Mouse (Mus musculus): ENCODE data around the gene Hps4. TPM values are rescaled to one million over a fixed set of nuclear protein-coding genes. Genes with fewer than 3 reads are reported as not detected.
"Not testable (repeated sequence)": the region's sequence is repeated elsewhere in the genome, so short reads cannot be mapped to it uniquely, and the experiment has no call there.

Hps4 gene
- polyA plus RNA-seq, 1 experiment from 2014 or later = 28.9 TPM

DNA sequence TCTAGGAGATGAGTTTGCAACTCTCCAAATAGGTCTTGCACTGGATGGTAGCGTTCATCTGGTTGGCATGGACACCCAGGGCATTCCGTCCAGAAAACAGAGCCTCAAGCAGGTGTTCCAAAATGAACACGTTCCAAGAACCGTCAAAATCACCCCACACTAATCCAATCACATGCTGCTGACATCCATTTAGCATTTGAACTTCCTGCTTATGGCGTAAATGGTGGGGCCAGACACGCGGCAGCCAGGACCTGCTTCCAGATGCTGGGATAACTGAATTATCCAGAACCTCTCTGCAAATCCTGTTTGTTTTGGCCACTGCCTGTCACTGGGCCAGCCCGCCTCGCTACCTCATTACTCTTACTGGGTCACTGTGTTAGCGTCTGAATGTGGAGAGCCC is 56.4 kb downstream of the Hps4 start:
- no peaks in the 10 kb centered on the region for H3K9me3 ChIP-seq (ENCODE audit: control insufficient read depth, low read length)
- peaks cover 9% of the 10 kb centered on the region for H3K27me3 ChIP-seq (ENCODE audit: control insufficient read depth, insufficient read depth, low read depth, low read length)
- H3K9ac ChIP-seq (ENCODE audit: low read length) = no peak overlapping the region
- no peak overlapping the region for H3K27ac ChIP-seq (ENCODE audit: low read length)
- no peak for ATAC-seq (ENCODE audit: low read depth)
- no peaks in the 10 kb centered on the region for H3K4me1 ChIP-seq (replicated peaks; ENCODE audit: control insufficient read depth, insufficient read depth, low read length)
- no peaks in the 10 kb centered on the region for H3K36me3 ChIP-seq (ENCODE audit: control insufficient read depth, insufficient read depth, low read length)
- 46% methylated on average over 10 of the region's 10 CpGs for whole genome bisulfite sequencing
- no peak overlapping the region for H3K4me2 ChIP-seq (ENCODE audit: low read depth, low read length)
- no peak overlapping the region for H3K4me3 ChIP-seq (ENCODE audit: low read length)

GRCm38 (mm10) chr5:112402437-112402836 is 59.6 kb downstream of the Hps4 start:
- Histone ChIP-seq H3K4me3 (ENCODE audit: low read length) (no peak overlapping the region), H3K27ac (ENCODE audit: low read length) (no peak overlapping the region), H3K36me3 (ENCODE audit: control insufficient read depth, insufficient read depth, low read length) (no peaks in the 10 kb centered on the region), H3K9ac (ENCODE audit: low read length) (no peak overlapping the region), H3K27me3 (ENCODE audit: control insufficient read depth, insufficient read depth, low read depth, low read length) (no peaks in the 10 kb centered on the region), H3K4me2 (ENCODE audit: low read depth, low read length) (no peak overlapping the region), H3K4me1 (replicated peaks; ENCODE audit: control insufficient read depth, insufficient read depth, low read length) (no peaks in the 10 kb centered on the region), H3K9me3 (ENCODE audit: control insufficient read depth, low read length) (no peaks in the 10 kb centered on the region)
- 32% methylated on average over 3 of the region's 3 CpGs for WGBS
- ATAC-seq (ENCODE audit: low read depth) = peak; percentile 86

GRCm38 (mm10) chr5:112406017-112406416 is 63.1 kb downstream of the Hps4 start:
- H3K9me3 ChIP-seq (ENCODE audit: control insufficient read depth, low read length) = no peaks in the 10 kb centered on the region
- H3K27ac ChIP-seq (ENCODE audit: low read length) = no peak overlapping the region
- ATAC-seq (ENCODE audit: low read depth) = no peak
- H3K4me1 ChIP-seq (replicated peaks; ENCODE audit: control insufficient read depth, insufficient read depth, low read length) = no peaks in the 10 kb centered on the region
- no peak overlapping the region for H3K9ac ChIP-seq (ENCODE audit: low read length)
- H3K4me2 ChIP-seq (ENCODE audit: low read depth, low read length) = no peak overlapping the region
- WGBS = 29% methylated on average over 3 of the region's 3 CpGs
- no peaks in the 10 kb centered on the region for H3K36me3 ChIP-seq (ENCODE audit: control insufficient read depth, insufficient read depth, low read length)
- H3K4me3 ChIP-seq (ENCODE audit: low read length) = no peak overlapping the region
- H3K27me3 ChIP-seq (ENCODE audit: control insufficient read depth, insufficient read depth, low read depth, low read length) = no peaks in the 10 kb centered on the region

DNA sequence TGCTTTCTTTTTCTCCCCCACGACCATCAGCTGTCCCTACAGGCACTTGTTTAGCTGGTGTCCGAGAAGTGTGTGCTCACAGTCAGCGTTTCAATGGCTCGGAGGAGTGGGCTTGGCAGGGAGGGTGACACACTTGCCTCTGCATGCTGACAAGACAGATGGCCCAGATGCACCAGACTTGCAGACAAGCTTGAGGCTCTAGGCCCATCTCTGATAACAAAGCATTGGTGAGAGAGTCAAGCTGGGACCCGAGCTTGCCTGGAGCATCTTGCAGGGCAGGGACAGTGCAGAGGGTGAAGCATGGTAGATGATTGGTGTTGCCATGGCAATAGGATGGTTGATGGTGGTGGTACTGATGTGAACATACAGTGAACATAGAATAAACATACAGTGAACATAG is 66.4 kb downstream of the Hps4 start:
- no peak overlapping the region for H3K9ac ChIP-seq (ENCODE audit: low read length)
- no peaks in the 10 kb centered on the region for H3K36me3 ChIP-seq (ENCODE audit: control insufficient read depth, insufficient read depth, low read length)
- H3K4me3 ChIP-seq (ENCODE audit: low read length) = no peak overlapping the region
- H3K27me3 ChIP-seq (ENCODE audit: control insufficient read depth, insufficient read depth, low read depth, low read length) = peaks cover 2% of the 10 kb centered on the region; the same call in 1 of the 2 replicates
- no peak for ATAC-seq (ENCODE audit: low read depth)
- WGBS = 33% methylated on average over 5 of the region's 5 CpGs
- H3K27ac ChIP-seq (ENCODE audit: low read length) = no peak overlapping the region
- H3K4me1 ChIP-seq (replicated peaks; ENCODE audit: control insufficient read depth, insufficient read depth, low read length) = no peaks in the 10 kb centered on the region
- no peaks in the 10 kb centered on the region for H3K9me3 ChIP-seq (ENCODE audit: control insufficient read depth, low read length)
- no peak overlapping the region for H3K4me2 ChIP-seq (ENCODE audit: low read depth, low read length)

GRCm38 (mm10) chr5:112411072-112411471 is 68.2 kb downstream of the Hps4 start:
- Histone ChIP-seq H3K9ac (ENCODE audit: low read length) (no peak overlapping the region), H3K4me1 (replicated peaks; ENCODE audit: control insufficient read depth, insufficient read depth, low read length) (no peaks in the 10 kb centered on the region), H3K27ac (ENCODE audit: low read length) (no peak overlapping the region), H3K36me3 (ENCODE audit: control insufficient read depth, insufficient read depth, low read length) (no peaks in the 10 kb centered on the region), H3K9me3 (ENCODE audit: control insufficient read depth, low read length) (no peaks in the 10 kb centered on the region), H3K27me3 (ENCODE audit: control insufficient read depth, insufficient read depth, low read depth, low read length) (peaks cover 2% of the 10 kb centered on the region; the same call in 1 of the 2 replicates), H3K4me3 (ENCODE audit: low read length) (no peak overlapping the region), H3K4me2 (ENCODE audit: low read depth, low read length) (no peak overlapping the region)
- no peak for ATAC-seq (ENCODE audit: low read depth)
- 29% methylated on average over 11 of the region's 11 CpGs for WGBS

GRCm38 (mm10) chr5:112411514-112412335 is 68.8 kb downstream of the Hps4 start:
- Histone ChIP-seq H3K9ac (ENCODE audit: low read length) (no peak overlapping the region), H3K4me1 (replicated peaks; ENCODE audit: control insufficient read depth, insufficient read depth, low read length) (no peaks in the 10 kb centered on the region), H3K27me3 (ENCODE audit: control insufficient read depth, insufficient read depth, low read depth, low read length) (peaks cover 2% of the 10 kb centered on the region; the same call in 1 of the 2 replicates), H3K36me3 (ENCODE audit: control insufficient read depth, insufficient read depth, low read length) (no peaks in the 10 kb centered on the region), H3K27ac (ENCODE audit: low read length) (no peak overlapping the region), H3K4me3 (ENCODE audit: low read length) (no peak overlapping the region), H3K9me3 (ENCODE audit: control insufficient read depth, low read length) (no peaks in the 10 kb centered on the region), H3K4me2 (ENCODE audit: low read depth, low read length) (no peak overlapping the region)
- WGBS = 10% methylated on average over 19 of the region's 19 CpGs
- no peak for ATAC-seq (ENCODE audit: low read depth)

- not testable (repeated sequence) for H3K27ac ChIP-seq (ENCODE audit: low read length); ATAC-seq (ENCODE audit: low read depth); H3K4me3 ChIP-seq (ENCODE audit: low read length); H3K9me3 ChIP-seq (ENCODE audit: control insufficient read depth, low read length); H3K27me3 ChIP-seq (ENCODE audit: control insufficient read depth, insufficient read depth, low read depth, low read length); H3K4me2 ChIP-seq (ENCODE audit: low read depth, low read length); H3K9ac ChIP-seq (ENCODE audit: low read length); H3K36me3 ChIP-seq (ENCODE audit: control insufficient read depth, insufficient read depth, low read length); H3K4me1 ChIP-seq (replicated peaks; ENCODE audit: control insufficient read depth, insufficient read depth, low read length)
- WGBS = 70% methylated on average over 4 of the region's 4 CpGs
Measured at GRCm38 (mm10) chr5:112412781-112413180, 69.9 kb downstream of the Hps4 start.

DNA sequence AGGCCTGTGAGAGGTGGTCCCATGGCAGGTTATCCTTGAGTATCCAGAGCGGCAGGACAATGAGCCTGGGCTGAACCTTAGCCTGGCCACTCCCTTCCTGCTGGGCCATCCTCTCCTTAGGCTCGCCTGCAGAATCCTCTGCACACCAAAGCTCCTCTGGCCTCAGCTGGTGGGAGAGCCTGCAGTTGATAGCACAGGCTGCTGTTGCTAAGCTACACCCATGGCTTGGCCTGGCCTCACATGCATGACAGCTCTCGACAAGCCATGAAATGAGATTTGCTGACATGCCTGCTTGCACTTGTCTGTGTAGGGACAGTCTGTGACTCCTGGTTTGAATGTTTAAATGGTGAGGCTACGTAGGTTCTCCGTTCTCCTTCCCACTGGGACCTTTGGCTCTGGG is 73.8 kb downstream of the Hps4 start:
- Histone ChIP-seq H3K9me3 (ENCODE audit: control insufficient read depth, low read length) (no peaks in the 10 kb centered on the region), H3K4me1 (replicated peaks; ENCODE audit: control insufficient read depth, insufficient read depth, low read length) (no peaks in the 10 kb centered on the region), H3K27ac (ENCODE audit: low read length) (no peak overlapping the region), H3K36me3 (ENCODE audit: control insufficient read depth, insufficient read depth, low read length) (no peaks in the 10 kb centered on the region), H3K27me3 (ENCODE audit: control insufficient read depth, insufficient read depth, low read depth, low read length) (no peaks in the 10 kb centered on the region; the same call in 1 of the 2 replicates), H3K4me2 (ENCODE audit: low read depth, low read length) (no peak overlapping the region), H3K9ac (ENCODE audit: low read length) (no peak overlapping the region), H3K4me3 (ENCODE audit: low read length) (no peak overlapping the region)
- 64% methylated on average over 5 of the region's 5 CpGs for WGBS
- ATAC-seq (ENCODE audit: low read depth) = no peak

DNA sequence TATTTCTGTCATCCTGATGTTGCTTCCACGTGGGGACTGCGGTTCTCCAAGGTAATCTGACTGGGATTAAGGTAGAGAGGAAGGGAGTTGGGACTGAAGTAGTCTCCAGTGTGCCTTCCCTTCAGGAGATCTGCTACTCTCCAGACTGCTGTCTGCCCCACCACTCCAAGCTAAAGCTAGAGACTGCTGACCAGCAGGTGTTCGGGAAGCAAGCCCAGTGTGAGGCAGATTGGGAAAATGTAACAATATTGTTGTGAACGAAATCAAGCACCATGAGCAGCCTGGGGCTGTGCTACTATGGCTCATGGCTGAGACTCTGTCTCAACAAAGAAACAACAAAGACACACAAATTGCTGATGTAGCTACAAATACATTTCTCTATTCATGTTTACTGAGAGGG is 75.1 kb downstream of the Hps4 start:
- Histone ChIP-seq H3K9me3 (ENCODE audit: control insufficient read depth, low read length) (no peaks in the 10 kb centered on the region), H3K36me3 (ENCODE audit: control insufficient read depth, insufficient read depth, low read length) (no peaks in the 10 kb centered on the region), H3K27me3 (ENCODE audit: control insufficient read depth, insufficient read depth, low read depth, low read length) (no peaks in the 10 kb centered on the region; the same call in 1 of the 2 replicates), H3K4me2 (ENCODE audit: low read depth, low read length) (no peak overlapping the region), H3K4me3 (ENCODE audit: low read length) (no peak overlapping the region), H3K27ac (ENCODE audit: low read length) (no peak overlapping the region), H3K9ac (ENCODE audit: low read length) (no peak overlapping the region), H3K4me1 (replicated peaks; ENCODE audit: control insufficient read depth, insufficient read depth, low read length) (no peaks in the 10 kb centered on the region)
- no peak for ATAC-seq (ENCODE audit: low read depth)
- WGBS = 55% methylated on average over 4 of the region's 4 CpGs

All from lung, embryonic 16.5 days (tissue).